Mouse (Mus musculus) midbrain, embryonic 11.5 days (tissue): ENCODE data around the gene Ttc25. TPM values are rescaled to one million over a fixed set of nuclear protein-coding genes. Genes with fewer than 3 reads are reported as not detected.

Experiments
- ATAC-seq: fragments of 200-750 bp; cut with Nextera tagmentation; 2 replicates; pipeline ENCODE4 v1.8.0; 2017; ENCODE audit warnings: moderate TSS enrichment, moderate library complexity; ENCODE audit not compliant: low FRiP score
- DNase-seq: peaks from one replicate; pipeline ENCODE4 v3.0.0; 2015; ENCODE audit warnings: low spot score; ENCODE audit errors: missing footprints
- H3K27ac ChIP-seq: fragments of 300-500 bp; sonication (generic); 2 replicates; pipeline ENCODE4 v1.5.1; 2014; ENCODE audit warnings: low read depth, low read length
- H3K27me3 ChIP-seq: fragments of 300-500 bp; sonication (generic); 2 replicates; pipeline ENCODE4 v1.6.1; 2014; ENCODE audit warnings: mild to moderate bottlenecking, low read length, moderate library complexity, mixed read lengths; ENCODE audit not compliant: control insufficient read depth, insufficient read depth
- H3K36me3 ChIP-seq: fragments of 300-500 bp; sonication (generic); 2 replicates; pipeline ENCODE4 v1.6.1; 2014; ENCODE audit warnings: mild to moderate bottlenecking, low read length, moderate library complexity, mixed read lengths; ENCODE audit not compliant: control insufficient read depth, insufficient read depth
- H3K4me1 ChIP-seq: fragments of 300-500 bp; sonication (generic); 2 replicates; pipeline ENCODE4 v1.6.1; 2014; ENCODE audit warnings: low read length; ENCODE audit not compliant: control insufficient read depth, insufficient read depth
- H3K4me2 ChIP-seq: fragments of 300-500 bp; sonication (generic); 2 replicates; pipeline ENCODE4 v1.6.1; 2014; ENCODE audit warnings: mild to moderate bottlenecking, moderate library complexity
- H3K4me3 ChIP-seq: fragments of 300-500 bp; sonication (generic); 2 replicates; pipeline ENCODE4 v1.5.1; 2014; ENCODE audit warnings: low read depth, low read length
- H3K9ac ChIP-seq: fragments of 300-500 bp; sonication (generic); 2 replicates; pipeline ENCODE4 v1.6.1; 2014; ENCODE audit warnings: low read length
- H3K9me3 ChIP-seq: fragments of 300-500 bp; sonication (generic); 2 replicates; pipeline ENCODE4 v1.6.1; 2016; ENCODE audit warnings: low read length; ENCODE audit not compliant: control insufficient read depth
- WGBS: fragments of 180-500 bp; shearing (Covaris S2); extraction: QIAGEN DNeasy Blood & Tissue Kit; methylation state at CpG from one replicate; pipeline ENCODE4 v1.1.7; 2014; 5-methylcytosine and 5-hydroxymethylcytosine counted together
- polyA plus RNA-seq: library from polyadenylated mRNA; unstranded; fragments of >200 nt; fragmentation: Nextera tagmentation; extraction: Ambion mirVana; gene quantifications from 2 replicates; pipeline ENCODE4 v1.2.1, GENCODE M21; 2014

Ttc25 gene
- polyA plus RNA-seq, 1 experiment from 2014 or later = 1.8 TPM

DNA sequence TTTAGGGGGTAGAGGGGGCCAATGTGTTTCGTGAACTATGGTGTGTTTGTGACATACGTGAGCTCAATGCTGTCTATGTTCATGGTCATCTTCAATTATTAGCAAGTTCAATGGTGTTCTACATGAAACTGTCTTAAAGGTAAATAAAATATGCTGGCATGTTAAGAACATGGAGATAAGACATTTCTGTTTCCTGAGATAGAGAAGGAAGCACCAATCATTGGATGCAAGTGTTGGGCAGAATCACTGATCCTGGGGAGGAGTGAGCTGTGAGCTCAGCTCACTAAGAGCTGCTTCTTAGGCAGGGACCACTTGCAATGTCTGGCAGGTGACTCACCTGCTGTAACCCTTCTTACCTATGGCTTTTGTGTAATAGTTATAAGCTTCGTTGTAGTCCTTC, 56.0 kb downstream of the Ttc25 start:
- no peak for DNase-seq
- H3K4me3 ChIP-seq = no peak overlapping the region
- 96% methylated on average over 3 of the region's 3 CpGs for WGBS
- H3K27me3 ChIP-seq = no peaks in the 10 kb centered on the region
- no peak for ATAC-seq
- H3K36me3 ChIP-seq = peaks cover 23% of the 10 kb centered on the region
- H3K4me2 ChIP-seq = no peak overlapping the region
- no peak overlapping the region for H3K27ac ChIP-seq
- H3K4me1 ChIP-seq = 0 out of 2 replicates have a peak, but pooled peaks cover 2% of the 10 kb centered on the region
- H3K9me3 ChIP-seq = no peaks in the 10 kb centered on the region
- H3K9ac ChIP-seq = no peak overlapping the region

DNA sequence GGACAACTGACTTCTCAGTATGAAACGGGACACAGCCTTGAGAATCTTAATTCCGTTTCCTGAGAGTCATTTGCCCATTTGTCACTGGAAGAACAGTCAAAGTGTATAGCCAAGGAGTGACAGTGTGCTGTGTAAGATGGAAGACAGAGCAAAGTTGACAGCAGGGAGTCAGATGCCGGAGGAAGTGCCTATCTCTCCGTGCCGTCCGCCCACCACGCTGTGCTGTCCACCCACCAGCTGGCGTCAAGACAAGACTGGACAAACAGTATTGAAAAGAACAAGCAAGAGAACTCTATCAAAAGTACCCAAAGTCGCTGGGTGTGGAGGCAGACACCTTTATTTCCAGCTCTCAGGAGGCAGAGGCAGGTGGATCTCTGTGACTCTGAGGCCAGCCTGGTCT, 57.7 kb downstream of the Ttc25 start:
- Histone ChIP-seq H3K9me3 (no peaks in the 10 kb centered on the region), H3K36me3 (peaks cover 8% of the 10 kb centered on the region), H3K4me1 (0 out of 2 replicates have a peak, but pooled peaks cover 2% of the 10 kb centered on the region), H3K4me3 (no peak overlapping the region), H3K9ac (no peak overlapping the region), H3K27ac (no peak overlapping the region), H3K4me2 (no peak overlapping the region), H3K27me3 (no peaks in the 10 kb centered on the region)
- DNase-seq (no peak), ATAC-seq (no peak)
- 91% methylated on average over 9 of the region's 9 CpGs for WGBS

DNA sequence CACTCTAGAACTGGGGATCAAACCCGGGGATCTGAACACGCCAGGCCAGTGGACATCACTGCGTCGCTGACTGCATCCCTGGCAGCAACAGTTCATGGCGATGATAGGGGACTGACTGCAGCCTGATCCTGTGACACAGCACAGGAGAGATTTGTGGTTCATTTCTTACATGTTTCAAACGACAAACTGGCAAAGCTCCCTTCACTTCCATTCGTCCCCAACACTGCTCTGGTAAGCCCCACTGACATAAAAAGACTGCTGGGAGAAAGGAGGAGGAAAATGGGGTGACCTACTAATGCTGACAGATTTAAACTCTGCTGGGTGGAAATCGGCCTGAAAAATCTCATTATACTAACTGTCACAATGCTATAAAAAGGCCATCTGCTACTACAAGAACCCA, 58.4 kb downstream of the Ttc25 start:
- 85% methylated on average over 8 of the region's 8 CpGs for WGBS
- no peak overlapping the region for H3K9ac ChIP-seq
- ATAC-seq = no peak

DNA sequence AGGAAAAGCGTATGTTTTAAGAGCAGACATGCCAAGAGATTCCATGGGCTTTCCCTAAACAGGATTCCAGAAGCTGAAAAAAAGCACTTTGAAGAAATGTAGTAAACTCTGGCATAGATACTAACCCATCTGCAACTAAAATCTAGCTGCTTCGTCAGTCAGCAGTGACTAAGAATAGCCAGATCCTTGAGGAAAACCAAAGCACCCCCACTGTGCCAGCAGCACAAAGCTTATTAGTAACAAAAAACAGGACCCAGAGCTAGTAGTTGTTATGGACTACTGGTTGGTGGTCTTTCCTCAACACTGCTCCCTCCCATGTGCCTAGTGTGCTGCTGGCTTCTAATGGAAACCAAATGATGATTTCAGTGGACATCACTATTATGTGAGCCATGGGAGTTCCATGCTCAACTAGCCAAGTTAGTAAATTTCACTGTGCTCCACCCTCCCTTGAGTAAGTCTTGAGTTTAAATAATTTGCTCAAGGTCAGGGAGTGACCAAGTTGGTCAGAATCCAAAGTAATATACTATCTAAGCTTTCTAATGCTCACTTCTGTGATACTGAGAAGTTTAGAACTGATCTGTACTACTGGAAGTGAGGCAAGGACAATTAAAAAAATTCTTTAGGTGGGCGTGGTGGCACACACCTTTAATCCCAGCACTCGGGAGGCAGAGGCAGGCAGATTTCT, 59.1 kb downstream of the Ttc25 start:
- no peak overlapping the region for H3K4me2 ChIP-seq
- H3K9me3 ChIP-seq = no peaks in the 10 kb centered on the region
- no peak overlapping the region for H3K9ac ChIP-seq
- 0 out of 2 replicates have a peak, but pooled peaks cover 2% of the 10 kb centered on the region for H3K4me1 ChIP-seq
- ATAC-seq (no peak), DNase-seq (no peak)
- peaks cover 5% of the 10 kb centered on the region for H3K36me3 ChIP-seq
- 81% methylated on average over 4 of the region's 4 CpGs for WGBS
- no peaks in the 10 kb centered on the region for H3K27me3 ChIP-seq
- H3K4me3 ChIP-seq = no peak overlapping the region
- no peak overlapping the region; the same call in 1 of the 2 replicates for H3K27ac ChIP-seq

More for the DNA sequence above, 58.4 kb downstream of the Ttc25 start:
- Histone ChIP-seq H3K4me3 (no peak overlapping the region), H3K4me1 (0 out of 2 replicates have a peak, but pooled peaks cover 2% of the 10 kb centered on the region), H3K27me3 (no peaks in the 10 kb centered on the region), H3K36me3 (peaks cover 5% of the 10 kb centered on the region), H3K9me3 (no peaks in the 10 kb centered on the region), H3K27ac (no peak overlapping the region), H3K4me2 (no peak overlapping the region)
- no peak for DNase-seq

DNA sequence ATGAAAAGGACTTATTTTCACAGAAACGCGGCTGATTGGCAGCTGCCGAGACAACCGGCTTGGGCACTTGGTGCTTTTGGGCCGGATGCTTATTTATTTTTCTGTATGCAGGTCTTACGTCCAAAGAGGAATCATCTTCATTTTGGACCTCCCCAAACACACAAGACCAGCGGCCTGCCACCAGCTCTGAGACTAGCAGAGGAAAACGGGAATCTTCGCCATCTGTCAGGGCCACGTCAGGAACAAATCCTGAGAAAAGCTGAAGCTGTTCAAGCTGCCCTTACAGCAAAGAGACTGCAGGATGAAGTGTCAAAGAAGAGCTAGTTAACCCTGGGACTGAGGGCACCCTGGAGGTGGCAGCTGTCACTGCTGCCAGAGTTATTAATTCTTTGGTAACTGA, 60.0 kb downstream of the Ttc25 start:
- H3K9me3 ChIP-seq = no peaks in the 10 kb centered on the region
- WGBS = 89% methylated on average over 10 of the region's 10 CpGs
- H3K27ac ChIP-seq = no peak overlapping the region
- H3K9ac ChIP-seq = no peak overlapping the region
- no peak overlapping the region for H3K4me3 ChIP-seq
- H3K4me2 ChIP-seq = no peak overlapping the region
- ATAC-seq (no peak), DNase-seq (no peak)
- peaks cover 2% of the 10 kb centered on the region; the same call in 1 of the 2 replicates for H3K36me3 ChIP-seq
- H3K27me3 ChIP-seq = no peaks in the 10 kb centered on the region
- H3K4me1 ChIP-seq = 0 out of 2 replicates have a peak, but pooled peaks cover 2% of the 10 kb centered on the region

DNA sequence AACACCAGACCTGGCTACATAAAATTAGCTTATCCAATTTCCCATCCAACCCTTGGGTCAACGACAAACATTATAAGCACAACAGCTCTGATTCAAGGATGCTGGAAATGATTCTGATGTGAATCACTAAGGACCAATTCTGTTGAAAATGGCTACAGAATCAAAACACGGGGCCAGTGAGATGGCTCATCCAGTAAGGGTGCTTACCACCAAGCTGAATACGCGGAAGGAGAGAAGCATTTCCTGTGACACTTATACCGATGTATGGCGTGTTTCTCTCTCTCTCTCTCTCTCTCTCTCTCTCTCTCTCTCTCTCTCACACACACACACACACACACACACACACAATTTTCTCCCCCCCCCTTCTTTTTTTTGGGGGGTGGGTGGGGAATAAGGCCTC, 61.7 kb downstream of the Ttc25 start:
- no peaks in the 10 kb centered on the region for H3K27me3 ChIP-seq
- H3K4me3 ChIP-seq = no peak overlapping the region
- H3K9ac ChIP-seq = no peak overlapping the region
- DNase-seq (no peak), ATAC-seq (no peak)
- no peak overlapping the region for H3K27ac ChIP-seq
- no peak overlapping the region for H3K4me2 ChIP-seq
- WGBS = 91% methylated on average over 6 of the region's 6 CpGs
- 0 out of 2 replicates have a peak, but pooled peaks cover 2% of the 10 kb centered on the region for H3K4me1 ChIP-seq
- H3K36me3 ChIP-seq = no peaks in the 10 kb centered on the region; the same call in 1 of the 2 replicates
- H3K9me3 ChIP-seq = no peaks in the 10 kb centered on the region

DNA sequence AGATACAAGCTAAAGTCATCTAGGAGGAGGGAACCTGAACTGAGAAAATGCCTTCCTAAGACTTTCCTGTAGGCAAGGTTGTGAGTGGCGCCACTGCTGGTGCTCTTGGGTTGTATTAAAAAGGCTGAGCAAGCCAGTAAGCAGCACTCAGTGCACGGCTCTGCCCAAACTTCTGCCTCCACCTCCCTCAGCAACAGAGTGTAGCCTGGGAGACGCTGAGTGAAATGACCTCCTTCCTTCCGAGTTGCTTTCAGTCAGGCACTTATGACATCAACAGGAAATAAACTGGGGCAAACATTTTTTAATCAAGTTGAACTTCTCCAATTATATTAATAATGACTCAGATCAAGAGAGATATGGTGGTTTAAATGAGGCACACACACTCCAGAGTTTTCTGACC, 63.4 kb downstream of the Ttc25 start:
- WGBS = 86% methylated on average over 4 of the region's 4 CpGs
- DNase-seq (no peak), ATAC-seq (no peak)
- no peak overlapping the region for H3K9ac ChIP-seq
- H3K4me1 ChIP-seq = 0 out of 2 replicates have a peak, but pooled peaks cover 2% of the 10 kb centered on the region
- H3K4me3 ChIP-seq = no peak overlapping the region
- H3K4me2 ChIP-seq = no peak overlapping the region
- H3K27ac ChIP-seq = no peak overlapping the region
- H3K9me3 ChIP-seq = no peaks in the 10 kb centered on the region
- H3K27me3 ChIP-seq = no peaks in the 10 kb centered on the region
- H3K36me3 ChIP-seq = no peaks in the 10 kb centered on the region; the same call in 1 of the 2 replicates

DNA sequence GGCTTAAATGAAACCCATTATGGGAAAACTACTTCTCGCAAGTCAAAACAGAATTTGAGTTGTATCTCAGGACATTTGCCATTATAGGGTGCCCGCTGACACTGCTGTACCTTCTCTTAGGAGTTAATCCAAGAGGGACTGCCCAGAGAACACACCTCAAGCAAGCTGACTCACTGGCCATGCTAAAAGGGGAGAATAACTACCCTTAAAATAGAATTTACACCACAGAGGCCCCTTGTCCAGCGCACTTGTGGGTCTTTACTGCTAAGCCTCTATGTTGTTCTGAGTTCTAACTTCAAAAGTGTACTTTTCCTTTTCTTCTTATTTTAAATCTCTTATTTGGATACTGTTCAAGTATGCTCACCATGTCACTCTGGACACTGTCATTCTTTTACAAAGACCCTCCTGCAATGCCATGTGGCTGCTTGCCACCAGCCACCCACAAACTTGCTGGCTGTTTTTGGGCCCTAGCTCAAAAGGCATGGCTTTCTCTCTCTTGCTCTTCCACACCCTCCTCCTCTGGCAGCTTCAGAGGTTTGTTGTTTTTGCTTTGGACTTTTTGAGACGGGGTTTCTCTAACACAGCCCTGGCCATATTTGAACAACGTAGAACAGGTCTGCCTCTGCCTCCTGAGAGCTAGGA, 64.1 kb downstream of the Ttc25 start:
- H3K4me1 ChIP-seq = 0 out of 2 replicates have a peak, but pooled peaks cover 1% of the 10 kb centered on the region
- H3K27me3 ChIP-seq = no peaks in the 10 kb centered on the region
- H3K9me3 ChIP-seq = no peaks in the 10 kb centered on the region
- no peak for ATAC-seq
- no peak overlapping the region for H3K4me2 ChIP-seq
- no peaks in the 10 kb centered on the region; the same call in 1 of the 2 replicates for H3K36me3 ChIP-seq
- DNase-seq = no peak
- no peak overlapping the region for H3K9ac ChIP-seq
- H3K4me3 ChIP-seq = no peak overlapping the region
- no peak overlapping the region for H3K27ac ChIP-seq
- WGBS = 92% methylated on average over 5 of the region's 5 CpGs

DNA sequence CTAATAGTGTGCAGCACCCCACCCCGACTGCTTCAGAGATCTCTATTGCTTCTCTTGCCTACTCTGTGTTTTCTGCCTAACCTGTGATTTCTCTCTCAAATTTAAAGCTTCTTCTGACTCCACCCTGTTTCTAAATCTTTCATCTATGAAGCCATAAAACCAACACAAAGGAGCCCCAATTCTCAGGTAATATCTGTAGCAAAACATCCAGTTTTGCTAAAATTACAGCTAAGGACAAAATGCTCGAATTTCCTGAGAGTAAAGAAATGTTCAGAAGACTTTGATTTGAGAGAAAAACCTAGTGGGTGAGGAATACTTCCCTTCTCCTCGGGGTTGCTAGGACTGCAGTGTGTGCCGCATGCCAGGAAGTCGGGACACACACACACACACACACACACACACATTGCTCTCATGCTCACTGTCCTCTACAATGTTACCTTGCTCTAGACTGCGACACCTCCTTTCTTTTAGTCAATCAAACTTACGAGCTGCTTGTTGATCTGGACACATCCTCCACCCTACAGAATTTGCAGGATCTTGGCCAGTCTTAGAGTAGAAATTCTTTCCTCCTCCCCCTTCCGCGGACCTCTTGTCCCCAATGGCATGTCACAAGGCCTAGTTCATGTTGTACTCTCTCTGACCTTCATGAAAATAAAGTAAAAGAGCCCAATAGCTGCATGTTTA, 64.7 kb downstream of the Ttc25 start:
- Histone ChIP-seq H3K4me3 (no peak overlapping the region), H3K27me3 (no peaks in the 10 kb centered on the region), H3K9me3 (no peaks in the 10 kb centered on the region), H3K9ac (no peak overlapping the region), H3K4me2 (no peak overlapping the region), H3K4me1 (no peaks in the 10 kb centered on the region), H3K36me3 (no peaks in the 10 kb centered on the region; the same call in 1 of the 2 replicates), H3K27ac (no peak overlapping the region)
- ATAC-seq (no peak), DNase-seq (no peak)
- 90% methylated on average over 9 of the region's 9 CpGs for WGBS
